Mouse (Mus musculus) erythroblast, adult 5-6 weeks (primary cell): ENCODE results near the gene Ace3. TPM values are rescaled to one million over a fixed set of nuclear protein-coding genes. Genes with fewer than 3 reads are reported as not detected.

Source experiments
- ATAC-seq: replicated peaks from 2 replicates; pipeline ENCODE4 v1.8.0; 2016; ENCODE audit warnings: moderate number of reproducible peaks, mild to moderate bottlenecking, moderate TSS enrichment, inconsistent platforms; ENCODE audit not compliant: poor library complexity, low FRiP score, severe bottlenecking
- total RNA-seq, 2 experiments: library from RNA; stranded (forward) in 1 of 2; stranded (reverse) in 1 of 2; fragments of 150-400 nt in 1 of 2; fragments of 200-764, 138-1000 nt in 1 of 2; gene quantifications; 2 replicates each; pipeline versions ENCODE4 v1.2.3 to v1.2.4; 2015 to 2017; ENCODE audit warnings: low replicate concordance in 2 of 2

Gene Ace3
- total RNA-seq, 2 experiments from 2014 or later: not detected

DNA sequence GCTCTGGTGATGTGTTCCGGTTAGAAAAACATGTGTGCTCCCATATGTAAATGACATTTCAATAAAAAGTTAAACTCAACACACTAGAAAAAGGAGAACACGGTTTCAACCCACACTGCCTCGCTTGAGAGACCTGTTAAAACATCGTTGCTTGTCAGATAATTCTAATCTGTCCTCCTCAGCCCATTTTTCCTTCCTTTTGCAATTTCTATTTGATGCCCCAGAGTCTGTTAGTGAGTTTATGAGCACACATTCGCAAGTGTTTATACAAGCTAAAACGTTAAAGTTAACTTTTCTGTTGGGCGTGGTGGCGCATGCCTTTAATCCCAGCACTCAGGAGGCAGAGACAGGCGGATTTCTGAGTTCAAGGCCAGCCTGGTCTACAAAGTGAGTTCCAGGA is 40.5 kb downstream of the Ace3 start:
- ATAC-seq: no peak

DNA sequence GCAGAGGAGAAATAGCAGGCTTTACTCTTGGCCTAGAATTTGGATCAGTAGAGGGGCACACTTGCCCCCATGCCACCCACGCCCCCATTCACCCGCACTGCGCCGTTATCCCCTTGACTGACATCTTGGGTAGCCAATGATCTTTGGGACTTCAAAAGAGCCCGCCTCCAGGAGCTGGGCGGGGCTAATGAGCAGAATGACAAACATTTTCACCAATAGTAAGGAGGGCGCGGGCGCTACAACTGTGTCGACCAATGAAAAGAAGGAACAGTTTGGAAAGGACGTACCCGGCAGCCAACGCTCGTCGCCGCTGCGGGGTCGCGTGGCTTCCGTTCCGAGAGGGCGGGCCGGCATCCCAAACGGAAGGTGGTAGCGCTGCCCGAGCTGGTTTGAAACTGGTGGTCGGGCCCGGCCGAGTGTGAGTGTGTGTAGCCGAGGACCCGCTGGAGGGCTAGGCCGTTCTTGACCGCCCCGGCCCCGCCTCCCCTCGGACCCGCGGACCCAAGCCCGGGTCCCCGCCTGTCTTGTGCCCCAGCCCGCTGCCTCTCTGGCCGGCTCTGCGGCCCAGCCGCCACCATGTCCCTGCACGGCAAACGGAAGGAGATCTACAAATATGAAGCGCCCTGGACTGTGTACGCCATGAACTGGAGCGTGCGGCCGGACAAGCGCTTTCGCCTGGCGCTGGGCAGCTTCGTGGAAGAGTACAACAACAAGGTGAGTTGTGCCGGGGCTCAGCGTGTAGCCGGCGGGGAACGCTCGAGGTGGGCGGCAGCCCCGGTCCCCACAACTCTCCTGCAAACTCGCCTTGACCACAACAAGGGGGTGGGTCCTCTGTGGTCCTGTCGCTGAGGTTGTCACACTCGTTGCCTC is 42.3 kb downstream of the Ace3 start, which contains the start of gene Dcaf7:
TSS of gene Dcaf7 (plus strand) at position 325 of the 870 bp plus-strand sequence.
- ATAC-seq: peak; percentile 93

DNA sequence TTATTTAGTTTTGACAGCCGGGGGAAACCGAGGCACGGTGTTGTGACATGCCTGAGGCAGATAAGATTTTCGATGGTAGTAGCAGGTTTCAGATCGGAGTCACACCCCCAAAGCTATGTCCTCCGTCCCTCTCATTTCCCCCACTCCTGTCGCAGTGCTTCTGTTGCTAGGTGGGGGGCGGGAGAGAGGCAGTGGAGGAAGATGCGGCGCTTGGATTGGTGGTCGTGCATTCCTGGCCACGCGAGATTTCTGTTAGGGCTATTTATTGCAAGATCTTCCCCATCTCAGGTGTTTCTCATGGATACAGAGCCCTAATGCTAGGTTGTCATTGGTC is 42.9 kb downstream of the Ace3 start:
- ATAC-seq: peak; percentile 22; the same call in 1 of the 2 replicates

DNA sequence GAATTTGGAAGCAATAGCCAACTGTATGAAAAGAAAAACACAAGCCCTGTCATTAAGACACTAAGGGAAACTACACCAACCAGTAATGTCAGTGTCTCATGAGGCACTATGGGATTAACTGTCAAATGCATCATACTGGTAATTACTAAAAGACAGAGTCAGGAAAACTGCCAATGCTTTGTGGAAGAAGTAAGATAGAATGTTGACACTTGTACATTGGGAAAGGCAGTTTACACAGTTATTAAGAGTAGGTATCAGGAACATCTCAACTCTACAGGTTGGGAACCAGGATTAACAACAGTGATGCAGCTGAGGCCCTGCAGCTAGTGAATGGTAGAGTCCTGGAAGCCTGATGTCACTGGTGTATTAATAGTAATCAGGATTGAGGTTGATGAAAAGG is 49.9 kb downstream of the Ace3 start:
- ATAC-seq: no peak

DNA sequence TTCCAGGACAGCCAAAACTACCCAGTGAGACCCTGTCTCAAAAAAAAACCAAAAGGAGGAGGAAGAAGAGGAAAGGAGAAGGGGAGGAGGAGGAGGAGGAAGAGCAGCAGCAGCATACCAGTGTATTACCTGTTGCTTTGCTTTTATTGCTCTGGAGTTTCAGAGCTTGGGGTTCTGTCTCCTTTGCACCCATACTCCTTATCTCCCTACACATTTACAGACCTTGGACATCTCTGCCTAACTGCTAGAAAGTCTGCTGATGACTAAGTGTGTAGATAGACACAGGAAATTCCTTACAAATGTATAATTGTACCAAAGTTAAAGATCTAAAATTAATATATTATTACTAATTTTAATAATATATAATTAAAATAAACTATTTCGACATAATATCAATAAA is 50.8 kb downstream of the Ace3 start:
- no peak for ATAC-seq

DNA sequence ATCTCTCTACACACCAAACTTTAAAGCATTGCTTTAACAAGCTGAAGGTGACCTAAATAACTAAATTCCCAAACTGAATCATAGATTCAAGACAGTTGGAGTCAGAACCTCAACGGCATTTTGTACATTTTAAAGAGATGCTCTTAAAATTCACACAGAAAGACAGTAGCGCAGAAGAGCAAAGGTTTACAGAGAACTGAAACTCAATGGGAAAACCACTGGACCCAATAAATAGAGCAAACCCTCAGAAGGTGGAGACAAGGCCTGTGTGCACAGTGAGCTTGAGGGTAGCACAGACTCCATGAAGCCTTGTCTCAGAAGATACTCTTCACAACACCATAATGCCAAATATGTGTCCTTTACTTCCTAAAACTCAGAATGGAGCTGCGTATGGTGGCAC is 51.3 kb downstream of the Ace3 start:
- no peak for ATAC-seq

DNA sequence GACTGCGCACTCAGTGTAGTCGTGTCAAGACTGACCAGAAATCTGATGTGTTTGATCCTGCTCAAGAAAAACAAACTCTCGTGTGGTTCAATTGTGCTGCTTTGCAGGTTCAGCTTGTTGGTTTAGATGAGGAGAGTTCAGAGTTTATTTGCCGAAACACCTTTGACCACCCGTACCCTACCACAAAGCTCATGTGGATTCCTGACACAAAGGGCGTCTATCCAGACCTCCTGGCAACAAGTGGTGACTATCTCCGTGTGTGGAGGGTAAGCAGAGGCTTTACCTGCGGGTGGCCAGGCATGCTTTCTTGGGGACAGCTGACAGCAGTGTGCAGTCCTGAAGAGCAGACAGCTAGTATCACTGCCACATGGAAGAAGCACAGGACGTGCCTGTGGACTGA is 52.1 kb downstream of the Ace3 start:
- ATAC-seq: no peak; the same call in 1 of the 2 replicates

DNA sequence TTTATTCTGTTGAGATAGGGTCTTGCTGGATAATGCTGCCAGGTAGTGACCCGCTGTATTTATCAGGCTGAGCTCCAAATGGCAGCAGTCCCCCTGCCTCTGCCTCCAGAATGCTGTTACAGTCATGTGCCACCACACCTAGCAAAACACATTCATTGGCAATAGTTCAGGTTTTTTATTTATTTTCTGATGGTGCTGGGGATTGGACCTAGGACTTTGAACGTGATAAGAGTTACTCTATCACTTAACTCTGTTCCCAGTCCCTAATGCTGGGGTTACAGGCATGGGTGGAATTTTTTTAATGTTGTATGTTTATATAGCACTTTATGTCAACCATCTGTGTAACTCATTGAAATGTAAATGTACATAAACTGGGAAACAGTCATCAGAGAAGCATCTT is 59.4 kb downstream of the Ace3 start:
- ATAC-seq: no peak

DNA sequence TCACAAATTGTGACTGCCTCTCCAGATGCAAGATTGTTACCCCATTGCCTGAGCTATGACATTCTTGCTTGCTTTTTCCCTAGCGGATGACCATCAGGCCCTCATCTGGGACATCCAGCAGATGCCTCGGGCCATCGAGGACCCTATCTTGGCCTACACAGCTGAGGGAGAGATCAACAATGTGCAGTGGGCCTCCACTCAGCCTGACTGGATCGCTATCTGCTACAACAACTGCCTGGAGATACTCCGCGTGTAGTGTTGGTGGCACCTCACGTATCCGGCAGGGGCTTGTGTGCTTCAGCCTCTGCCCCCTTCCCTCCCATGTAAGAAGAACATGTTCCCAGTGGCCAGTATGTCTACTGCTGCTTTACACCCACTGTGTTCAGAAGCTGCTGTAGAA is 60.1 kb downstream of the Ace3 start:
- ATAC-seq: no peak

Other genes with a start within 250 kb of the Ace3 start
- 0.77 TPM in 1 of 2 replicates, not detected in the other for gene Cyb561, start 41.3 kb upstream of the Ace3 start, total RNA-seq (2015; ENCODE audit: low replicate concordance)
- 0.28 and 0.77 TPM in 2 replicates for gene Cyb561, start 41.3 kb upstream of the Ace3 start, total RNA-seq (2017; ENCODE audit: low replicate concordance)
- gene Ace, start 26.7 kb upstream of the Ace3 start, total RNA-seq (2015; ENCODE audit: low replicate concordance): 0.96 and 7.3 TPM in 2 replicates
- 2.3 and 5.3 TPM in 2 replicates for gene Ace, start 26.7 kb upstream of the Ace3 start, total RNA-seq (2017; ENCODE audit: low replicate concordance)
- not detected in 2 replicates for gene Kcnh6, start 13.4 kb downstream of the Ace3 start, total RNA-seq (2015; ENCODE audit: low replicate concordance)
- gene Kcnh6, start 13.4 kb downstream of the Ace3 start, total RNA-seq (2017; ENCODE audit: low replicate concordance): 0.68 TPM in 1 of 2 replicates, not detected in the other
- 20.5 and 25.9 TPM in 2 replicates for gene Dcaf7, start 42.2 kb downstream of the Ace3 start, total RNA-seq (2015; ENCODE audit: low replicate concordance)
- gene Dcaf7, start 42.2 kb downstream of the Ace3 start, total RNA-seq (2017; ENCODE audit: low replicate concordance): 20.2 and 27.3 TPM in 2 replicates
- 1.2 and 1.9 TPM in 2 replicates for gene Taco1, start 71.4 kb downstream of the Ace3 start, total RNA-seq (2015; ENCODE audit: low replicate concordance)
- 0.17 and 8.5 TPM in 2 replicates for gene Taco1, start 71.4 kb downstream of the Ace3 start, total RNA-seq (2017; ENCODE audit: low replicate concordance)
- 2.9 and 6.3 TPM in 2 replicates for gene Map3k3, start 89.9 kb downstream of the Ace3 start, total RNA-seq (2015; ENCODE audit: low replicate concordance)
- 5.2 and 11.7 TPM in 2 replicates for gene Map3k3, start 89.9 kb downstream of the Ace3 start, total RNA-seq (2017; ENCODE audit: low replicate concordance)
- not detected in 2 replicates for gene Gm10840, start 166.2 kb downstream of the Ace3 start, total RNA-seq (2015; ENCODE audit: low replicate concordance)
- gene Gm10840, start 166.2 kb downstream of the Ace3 start, total RNA-seq (2017; ENCODE audit: low replicate concordance): not detected in 2 replicates
- 43.2 and 53.5 TPM in 2 replicates for gene Limd2, start 166.2 kb downstream of the Ace3 start, total RNA-seq (2015; ENCODE audit: low replicate concordance)
- gene Limd2, start 166.2 kb downstream of the Ace3 start, total RNA-seq (2017; ENCODE audit: low replicate concordance): 7.4 and 14.3 TPM in 2 replicates
- gene Strada, start 207.5 kb downstream of the Ace3 start, total RNA-seq (2015; ENCODE audit: low replicate concordance): 3.8 and 11.5 TPM in 2 replicates
- 4.9 and 5.7 TPM in 2 replicates for gene Strada, start 207.5 kb downstream of the Ace3 start, total RNA-seq (2017; ENCODE audit: low replicate concordance)
- 11.5 and 15.2 TPM in 2 replicates for gene Ccdc47, start 221.7 kb downstream of the Ace3 start, total RNA-seq (2015; ENCODE audit: low replicate concordance)
- 38.8 and 57.4 TPM in 2 replicates for gene Ccdc47, start 221.7 kb downstream of the Ace3 start, total RNA-seq (2017; ENCODE audit: low replicate concordance)
- 13.4 and 14.6 TPM in 2 replicates for gene Ddx42, start 222.3 kb downstream of the Ace3 start, total RNA-seq (2015; ENCODE audit: low replicate concordance)
- gene Ddx42, start 222.3 kb downstream of the Ace3 start, total RNA-seq (2017; ENCODE audit: low replicate concordance): 18.8 and 35.8 TPM in 2 replicates